Mouse (Mus musculus) embryonic facial prominence, embryonic 14.5 days (tissue): Measurements from ENCODE around the gene Grem1. TPM values are rescaled to one million over a fixed set of nuclear protein-coding genes. Genes with fewer than 3 reads are reported as not detected.

Experiments used
- ATAC-seq: fragments of 200-750 bp; cut with Nextera tagmentation; 2 replicates; pipeline ENCODE4 v1.8.0; 2017; ENCODE audit warnings: low read depth, moderate number of reproducible peaks, moderate TSS enrichment
- DNase-seq: peaks from one replicate; pipeline ENCODE4 v3.0.0-alpha.2; 2015; ENCODE audit warnings: low spot score
- H3K27ac ChIP-seq: fragments of 300-500 bp; sonication (generic); replicated peaks from 2 replicates; pipeline ENCODE4 v1.5.1; 2014; ENCODE audit warnings: low read depth, mild to moderate bottlenecking, low read length, moderate library complexity
- H3K27me3 ChIP-seq: fragments of 300-500 bp; sonication (generic); replicated peaks from 2 replicates; pipeline ENCODE4 v1.6.1; 2014; ENCODE audit warnings: low read length; ENCODE audit not compliant: control insufficient read depth, insufficient read depth
- H3K36me3 ChIP-seq: fragments of 300-500 bp; sonication (generic); 2 replicates; pipeline ENCODE4 v1.6.1; 2014; ENCODE audit warnings: low read length, mixed read lengths; ENCODE audit not compliant: control insufficient read depth, insufficient read depth
- H3K4me1 ChIP-seq: fragments of 300-500 bp; sonication (generic); 2 replicates; pipeline ENCODE4 v1.6.1; 2014; ENCODE audit warnings: antibody characterized with exemption, low read length; ENCODE audit not compliant: control insufficient read depth, insufficient read depth
- H3K4me2 ChIP-seq: fragments of 300-500 bp; sonication (generic); 2 replicates; pipeline ENCODE4 v1.6.1; 2014; ENCODE audit warnings: low read depth, mild to moderate bottlenecking, low read length, moderate library complexity, mixed read lengths
- H3K4me3 ChIP-seq: fragments of 300-500 bp; sonication (generic); 2 replicates; pipeline ENCODE4 v1.5.1; 2014; ENCODE audit warnings: low read depth, mild to moderate bottlenecking, low read length
- H3K9ac ChIP-seq: fragments of 300-500 bp; sonication (generic); 2 replicates; pipeline ENCODE4 v1.6.1; 2014; ENCODE audit warnings: low read depth, mild to moderate bottlenecking, low read length, moderate library complexity, mixed read lengths
- H3K9me3 ChIP-seq: fragments of 300-500 bp; sonication (generic); 2 replicates; pipeline ENCODE4 v1.6.1; 2016; ENCODE audit warnings: low read length; ENCODE audit not compliant: control insufficient read depth
- WGBS: fragments of 180-500 bp; shearing (Covaris S2); extraction: QIAGEN DNeasy Blood & Tissue Kit; methylation state at CpG from one replicate; pipeline ENCODE4 v1.1.7; 2014; 5-methylcytosine and 5-hydroxymethylcytosine counted together
- polyA plus RNA-seq: library from polyadenylated mRNA; unstranded; fragments of >200 nt; fragmentation: Nextera tagmentation; extraction: Ambion mirVana; gene quantifications from 2 replicates; pipeline ENCODE4 v1.2.1, GENCODE M21; 2014

The Grem1 gene
- polyA plus RNA-seq, 1 experiment from 2014 or later: 1.9 TPM

DNA sequence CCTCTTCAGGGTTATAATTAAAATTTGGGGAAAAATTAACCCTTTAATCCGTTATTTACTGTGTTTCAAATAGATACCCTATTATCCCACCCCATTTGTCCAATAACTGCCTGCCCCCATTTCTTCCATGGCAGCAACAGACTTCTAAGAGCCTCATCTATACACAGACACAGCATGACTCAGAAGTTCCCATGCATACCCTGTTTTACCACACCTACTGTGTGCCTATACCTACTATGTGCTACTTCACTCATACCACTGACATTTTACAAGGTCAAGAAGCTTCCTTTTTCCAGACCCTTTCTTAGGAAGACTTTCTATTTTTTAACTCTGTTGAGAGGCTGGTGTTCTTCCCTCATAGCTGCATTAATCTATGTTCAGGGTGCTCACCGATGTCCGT, 35.1 kb upstream of the Grem1 start:
- 80% methylated on average over 3 of the region's 3 CpGs for WGBS
- Histone ChIP-seq H3K4me3 (no peak overlapping the region), H3K4me1 (no peaks in the 10 kb centered on the region)

DNA sequence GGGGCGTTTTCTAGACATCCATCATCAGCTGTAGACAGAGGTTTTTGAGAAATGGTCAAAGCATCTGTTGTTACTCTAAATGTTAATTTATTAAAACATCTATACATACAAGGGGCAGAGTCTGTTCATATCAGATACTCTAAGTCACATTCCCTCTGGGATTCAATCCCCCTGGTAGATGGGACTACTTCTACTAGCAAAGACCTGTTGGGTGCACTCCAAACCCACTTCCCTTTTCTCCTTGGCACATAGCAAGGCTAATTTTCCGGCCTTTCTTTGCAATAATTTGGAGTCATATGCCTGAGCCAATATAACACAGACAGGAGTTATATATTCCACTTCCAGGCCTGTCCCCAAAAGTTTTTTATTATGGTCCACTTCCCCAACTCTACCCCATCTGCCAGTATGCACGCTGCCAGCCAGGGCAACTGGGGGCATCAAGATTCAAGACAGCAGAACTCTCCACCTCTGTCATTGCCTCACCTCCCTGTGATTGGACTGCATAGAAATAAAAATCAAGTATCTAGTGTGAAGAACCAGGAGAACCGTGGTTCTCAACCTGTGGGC, 30.5 kb upstream of the Grem1 start:
- Histone ChIP-seq H3K9ac (no peak overlapping the region), H3K4me3 (no peak overlapping the region), H3K36me3 (no peaks in the 10 kb centered on the region), H3K4me2 (no peak overlapping the region), H3K27me3 (no peaks in the 10 kb centered on the region), H3K4me1 (no peaks in the 10 kb centered on the region), H3K9me3 (no peaks in the 10 kb centered on the region), H3K27ac (no peak overlapping the region)
- ATAC-seq (no peak), DNase-seq (no peak)
- 84% methylated on average over 4 of the region's 4 CpGs for WGBS

More for the DNA sequence above, 35.1 kb upstream of the Grem1 start:
- ATAC-seq (no peak), DNase-seq (no peak)
- Histone ChIP-seq H3K27me3 (no peaks in the 10 kb centered on the region), H3K9me3 (no peaks in the 10 kb centered on the region), H3K9ac (no peak overlapping the region), H3K27ac (no peak overlapping the region), H3K36me3 (no peaks in the 10 kb centered on the region), H3K4me2 (no peak overlapping the region)

DNA sequence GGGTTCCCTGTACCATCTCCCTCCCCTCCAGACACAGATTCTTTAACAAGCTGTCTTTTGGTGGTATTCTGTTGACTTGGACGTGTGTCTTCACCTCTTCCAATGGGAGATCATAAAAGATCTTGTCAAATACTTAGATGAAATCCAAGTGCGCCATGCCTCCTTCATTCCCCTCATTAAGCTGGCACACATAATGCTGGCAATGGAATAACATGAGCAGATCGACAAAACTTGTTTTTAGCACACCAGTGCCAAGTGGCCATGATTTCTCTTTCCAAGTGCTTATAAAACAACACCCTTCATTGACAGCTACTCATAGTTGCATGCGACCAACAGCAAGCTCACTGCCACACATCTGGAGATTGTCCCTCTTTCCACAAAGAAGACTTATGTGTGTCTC, 29.4 kb upstream of the Grem1 start:
- Histone ChIP-seq H3K27me3 (no peaks in the 10 kb centered on the region), H3K36me3 (no peaks in the 10 kb centered on the region), H3K4me2 (no peak overlapping the region), H3K9ac (no peak overlapping the region), H3K27ac (no peak overlapping the region), H3K9me3 (no peaks in the 10 kb centered on the region), H3K4me1 (no peaks in the 10 kb centered on the region), H3K4me3 (no peak overlapping the region)
- no peak for ATAC-seq
- 82% methylated on average over 4 of the region's 4 CpGs for WGBS
- no peak for DNase-seq

DNA sequence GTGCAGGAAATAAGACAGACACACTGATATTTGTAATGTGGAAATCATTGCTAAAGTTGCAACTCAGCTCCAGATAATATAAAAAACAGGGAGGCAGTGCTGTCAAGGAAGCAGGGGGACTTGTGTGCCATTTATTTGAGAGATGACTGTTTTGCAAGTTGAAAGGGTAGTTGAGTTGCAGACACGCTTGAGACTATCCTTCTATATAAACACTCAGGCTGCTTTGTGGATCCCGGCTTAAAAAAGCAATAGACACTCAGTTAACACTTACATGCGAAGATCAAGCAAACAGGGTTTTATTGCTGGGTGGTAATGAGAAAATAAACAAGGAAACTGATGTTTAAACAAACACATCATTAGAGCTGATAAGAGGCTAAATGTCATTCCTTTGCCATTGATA, 26.4 kb upstream of the Grem1 start:
- Histone ChIP-seq H3K9ac (no peak overlapping the region), H3K27me3 (no peaks in the 10 kb centered on the region), H3K4me3 (no peak overlapping the region), H3K27ac (no peak overlapping the region), H3K36me3 (no peaks in the 10 kb centered on the region), H3K4me1 (no peaks in the 10 kb centered on the region), H3K4me2 (no peak overlapping the region), H3K9me3 (no peaks in the 10 kb centered on the region)
- no peak for ATAC-seq
- WGBS: 59% methylated on average over 3 of the region's 3 CpGs
- no peak for DNase-seq

DNA sequence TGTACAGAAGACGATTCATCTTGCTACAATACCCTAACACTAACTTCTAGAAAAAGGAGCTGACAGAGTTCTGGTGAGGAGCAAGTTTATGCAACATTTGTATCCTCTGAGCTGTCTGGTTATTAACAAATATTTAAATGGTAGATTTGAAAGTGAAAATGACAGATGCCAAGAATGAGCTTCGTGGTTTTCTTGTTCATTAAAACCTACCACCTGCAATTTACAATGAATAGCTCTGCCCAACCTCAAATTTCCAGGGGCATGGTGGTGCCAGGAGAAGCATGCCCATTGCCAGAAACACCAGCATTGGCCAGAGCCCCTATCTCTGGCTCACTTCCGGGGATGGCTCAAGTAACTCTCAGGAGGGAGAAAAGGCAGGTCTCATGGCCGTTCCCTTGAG, 23.1 kb upstream of the Grem1 start:
- Histone ChIP-seq H3K27ac (no peak overlapping the region), H3K4me2 (no peak overlapping the region), H3K36me3 (no peaks in the 10 kb centered on the region), H3K4me3 (no peak overlapping the region), H3K4me1 (no peaks in the 10 kb centered on the region), H3K9me3 (no peaks in the 10 kb centered on the region), H3K27me3 (no peaks in the 10 kb centered on the region), H3K9ac (no peak overlapping the region)
- ATAC-seq: no peak
- DNase-seq: no peak
- 75% methylated on average over 4 of the region's 4 CpGs for WGBS

DNA sequence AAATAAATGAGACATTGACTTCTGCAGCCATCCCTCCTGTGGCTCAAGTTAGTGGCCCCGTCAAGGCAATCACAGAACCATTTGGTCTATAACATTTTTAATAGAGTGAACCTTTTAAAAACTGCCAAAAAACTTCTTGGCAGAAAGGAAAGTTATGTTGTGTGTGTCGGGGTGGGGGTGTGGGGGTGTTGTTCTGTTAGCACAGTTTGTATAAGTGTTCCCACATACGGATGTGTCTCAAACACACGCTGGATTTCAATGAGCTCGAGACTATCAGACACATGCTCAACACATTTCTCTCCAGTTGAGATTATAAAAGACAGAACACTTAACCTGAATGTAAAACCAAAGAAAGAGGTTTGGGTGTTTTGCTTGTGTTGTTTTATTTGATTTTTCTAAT, 22.7 kb upstream of the Grem1 start:
- no peak for DNase-seq
- Histone ChIP-seq H3K9ac (no peak overlapping the region), H3K27me3 (no peaks in the 10 kb centered on the region), H3K4me1 (no peaks in the 10 kb centered on the region), H3K27ac (no peak overlapping the region), H3K36me3 (no peaks in the 10 kb centered on the region), H3K4me2 (no peak overlapping the region), H3K4me3 (no peak overlapping the region), H3K9me3 (no peaks in the 10 kb centered on the region)
- no peak for ATAC-seq
- whole genome bisulfite sequencing: 63% methylated on average over 5 of the region's 5 CpGs

DNA sequence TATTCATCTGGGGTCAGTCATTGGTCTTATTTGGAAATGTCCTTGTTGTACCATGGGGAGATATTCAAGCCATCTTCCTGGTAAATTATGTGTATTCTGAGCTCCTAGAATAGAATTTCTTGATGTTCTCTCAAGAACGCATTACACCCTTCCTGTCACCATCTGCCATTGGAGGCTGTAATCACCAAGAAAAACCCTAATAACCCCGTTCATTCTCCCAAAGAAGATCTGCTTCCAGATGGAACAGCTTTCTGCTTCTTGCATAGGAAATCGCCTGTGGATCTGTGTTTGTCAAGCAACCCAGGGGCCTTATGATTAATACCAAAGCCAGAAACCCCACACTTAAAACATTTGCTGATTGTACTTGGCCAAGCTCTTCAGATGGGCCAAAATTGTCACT, 20.9 kb upstream of the Grem1 start:
- no peak overlapping the region for H3K9ac ChIP-seq
- H3K9me3 ChIP-seq: no peaks in the 10 kb centered on the region
- no peaks in the 10 kb centered on the region for H3K36me3 ChIP-seq
- no peaks in the 10 kb centered on the region for H3K4me1 ChIP-seq
- DNase-seq: no peak
- 71% methylated on average over 3 of the region's 3 CpGs for WGBS
- no peak overlapping the region for H3K4me3 ChIP-seq
- ATAC-seq: no peak
- no peak overlapping the region for H3K4me2 ChIP-seq
- H3K27ac ChIP-seq: no peak overlapping the region
- H3K27me3 ChIP-seq: no peaks in the 10 kb centered on the region

DNA sequence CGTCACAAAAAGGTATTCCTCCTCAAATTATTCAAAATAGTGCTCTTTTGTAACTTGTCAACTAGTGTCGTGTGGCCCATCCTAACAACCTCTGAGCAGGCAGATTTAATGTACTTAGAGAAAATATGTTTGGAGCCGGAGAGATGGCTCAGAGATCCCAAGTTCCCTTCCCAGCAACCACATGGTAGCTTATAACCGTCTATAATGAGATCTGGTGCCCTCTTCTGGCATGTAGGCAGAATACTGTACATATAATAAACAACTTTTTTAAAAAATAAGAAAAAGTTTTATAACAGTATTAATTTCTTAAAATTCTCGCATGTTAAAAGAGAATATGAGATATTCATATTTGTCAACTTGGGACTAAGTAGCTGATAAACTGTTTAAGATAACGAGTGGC, 19.6 kb upstream of the Grem1 start:
- no peaks in the 10 kb centered on the region for H3K9me3 ChIP-seq
- no peak for ATAC-seq
- H3K4me2 ChIP-seq: no peak overlapping the region
- no peaks in the 10 kb centered on the region for H3K4me1 ChIP-seq
- no peak overlapping the region for H3K9ac ChIP-seq
- H3K27ac ChIP-seq: no peak overlapping the region
- no peaks in the 10 kb centered on the region for H3K36me3 ChIP-seq
- WGBS: 70% methylated on average over 6 of the region's 6 CpGs
- H3K27me3 ChIP-seq: no peaks in the 10 kb centered on the region
- H3K4me3 ChIP-seq: no peak overlapping the region
- no peak for DNase-seq

DNA sequence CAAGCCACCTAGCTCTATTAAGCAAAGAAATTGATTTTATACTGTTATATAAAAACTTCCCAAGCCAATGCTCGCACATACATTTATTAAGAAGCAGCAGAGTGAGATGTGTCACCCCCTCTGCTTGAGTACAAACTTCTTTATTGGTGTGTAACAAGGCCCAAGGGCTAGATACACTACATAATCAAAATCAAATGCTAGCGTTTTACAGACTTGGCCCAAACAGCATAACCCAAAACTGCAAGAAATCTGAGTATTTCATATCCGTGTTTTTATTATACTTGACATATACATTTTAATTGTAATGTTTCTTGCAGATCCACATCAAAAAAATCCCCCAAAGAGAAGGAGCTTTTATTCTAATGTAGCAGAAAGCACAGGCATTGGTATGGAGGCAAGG, 17.9 kb upstream of the Grem1 start:
- no peak for ATAC-seq
- Histone ChIP-seq H3K9ac (no peak overlapping the region), H3K36me3 (no peaks in the 10 kb centered on the region), H3K4me1 (no peaks in the 10 kb centered on the region), H3K4me3 (no peak overlapping the region), H3K4me2 (no peak overlapping the region), H3K9me3 (no peaks in the 10 kb centered on the region), H3K27me3 (no peaks in the 10 kb centered on the region), H3K27ac (no peak overlapping the region)
- peak; percentile 39 for DNase-seq
- 52% methylated on average over 3 of the region's 3 CpGs for WGBS
